Mouse (Mus musculus): ENCODE measurements at regions not wholly inside any gene's neighbourhood (a gene's known extent, or its start where the extent isn't known, plus 50 kb on each side); places are given as distances from the start of the nearest gene placed in this dataset.

DNA sequence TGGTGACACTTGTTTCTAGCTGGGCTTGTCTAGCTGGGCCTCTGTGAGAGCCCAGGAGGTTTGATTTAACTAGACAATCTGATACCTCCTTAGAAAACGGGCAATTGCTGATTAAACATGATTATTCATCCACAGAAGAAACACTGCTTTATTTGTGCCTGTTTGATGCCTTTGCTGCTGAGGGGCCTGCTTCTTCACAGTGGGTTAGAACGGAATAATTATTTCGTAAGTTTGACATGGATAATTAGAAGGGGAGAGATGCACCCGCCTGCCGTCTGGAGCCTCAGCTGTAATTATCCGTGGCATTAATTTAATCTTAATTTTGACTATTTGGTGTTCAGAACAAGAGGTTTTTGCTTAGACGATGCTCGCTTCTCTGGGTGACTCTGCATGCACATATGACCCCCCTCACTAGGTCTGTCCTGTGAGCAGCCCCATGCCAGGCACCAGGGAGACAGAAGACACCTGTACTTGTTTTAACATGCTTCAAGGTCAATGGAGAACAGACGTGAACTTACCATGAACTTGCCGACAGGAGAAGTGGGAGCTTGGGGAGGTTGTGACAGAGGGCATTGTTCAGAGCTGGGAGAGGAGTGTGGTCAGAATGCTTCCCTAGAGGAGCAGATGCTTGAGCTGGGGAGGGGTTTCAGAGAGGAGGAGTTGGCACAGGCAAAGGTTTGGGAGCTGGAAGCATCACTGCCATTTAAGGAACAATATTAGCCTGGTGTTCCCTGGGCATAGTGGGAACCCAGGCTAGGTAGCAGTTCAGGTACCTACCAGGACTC, 174.8 kb downstream of the Drd1 start:
- TF ChIP-seq POLR2A (IDR thresholded peaks at IDR 0.05; ENCODE audit: low read depth, low read length) (no peak), CTCF (IDR thresholded peaks at IDR 0.05; ENCODE audit: extremely low read depth, insufficient read depth, insufficient read length, insufficient replicate concordance) (no peak)

Measured in spleen, adult 2 months (tissue).